Mouse (Mus musculus) Patski (cell line): ENCODE results near the gene Gm13030. TPM values are rescaled to one million over a fixed set of nuclear protein-coding genes. Genes with fewer than 3 reads are reported as not detected.
A peak's percentile ranks its signal among the peaks of the same experiment; 100 is the strongest.

Experiments
- ATAC-seq: fragments of 100-300 bp; one replicate; pipeline ENCODE4 v1.8.0; 2021
- CTCF ChIA-PET: fragments of 350-600 bp; sonication (Branson Sonifier 250); formaldehyde crosslinking; loops from one replicate; lab custom pipeline; 2022; ENCODE audit warnings: inconsistent platforms; lab: Charles Lee
- POLR2A ChIA-PET: fragments of 350-600 bp; sonication (Branson Sonifier 250); formaldehyde crosslinking; loops from one replicate; lab custom pipeline; 2022; ENCODE audit warnings: antibody characterized with exemption, inconsistent platforms; lab: Charles Lee
- DNase-seq: peaks from one replicate; pipeline ENCODE4 v3.0.0-alpha.2; 2011; ENCODE audit warnings: low read depth, low spot score
- H3K27me3 ChIP-seq: fragments of 371-371 bp; one replicate; pipeline ENCODE4 v1.5.1; 2021
- CTCF ChIP-seq: fragments of 100-300 bp; IDR thresholded peaks from one replicate; pipeline ENCODE4 v1.5.1; 2021
- in situ Hi-C: fragments of 300-500 bp; cut with MboI; formaldehyde crosslinking; loops from 3 replicates; pipeline ENCODE4 v1.11.1; 2018; ENCODE audit warnings: low pct_unique_long_range_greater_than_20kb, mixed read lengths
- polyA plus RNA-seq: library from polyadenylated mRNA; unstranded; gene quantifications from one replicate; pipeline ENCODE4 v1.2.3, GENCODE M21; 2021

Gene Gm13030
- polyA plus RNA-seq, 1 experiment from 2014 or later: not detected

DNA sequence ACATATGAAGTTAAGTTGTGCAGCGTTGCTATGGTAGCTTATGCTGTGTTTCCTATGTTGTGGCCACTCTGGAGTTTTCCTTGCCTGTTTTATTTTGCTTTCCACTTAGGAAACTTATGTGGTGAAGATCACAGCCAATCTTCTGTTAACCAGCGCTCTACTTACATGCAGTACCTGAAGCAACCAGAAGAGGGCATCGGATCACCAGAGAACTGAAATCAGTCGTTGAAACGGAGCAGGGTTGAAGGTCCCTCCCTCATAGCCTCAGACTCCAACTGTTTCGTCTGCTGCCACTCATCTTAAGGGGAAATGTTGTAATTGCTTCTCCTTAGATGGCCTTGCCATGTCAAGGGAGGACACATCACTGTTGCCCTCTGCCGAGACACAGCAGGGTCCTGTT is 7.4 kb downstream of the Gm13030 start:
- TF ChIP-seq CTCF: peak; percentile 82
- POLR2A ChIA-PET: no interaction called here
- H3K27me3 ChIP-seq: peaks cover 6% of the 10 kb centered on the region
- in situ Hi-C loops: loop anchor here (25.0 kb wide), 1 partner anchor 304 kb away; no protein-coding TSS in a partner anchor
- DNase-seq (no peak), ATAC-seq (no peak)
- CTCF ChIA-PET: interaction anchor here (1.3 kb wide), 1 partner anchor 11 kb away, joined by 4 read pairs; the partner anchor contains the start of gene Pla2g2e

DNA sequence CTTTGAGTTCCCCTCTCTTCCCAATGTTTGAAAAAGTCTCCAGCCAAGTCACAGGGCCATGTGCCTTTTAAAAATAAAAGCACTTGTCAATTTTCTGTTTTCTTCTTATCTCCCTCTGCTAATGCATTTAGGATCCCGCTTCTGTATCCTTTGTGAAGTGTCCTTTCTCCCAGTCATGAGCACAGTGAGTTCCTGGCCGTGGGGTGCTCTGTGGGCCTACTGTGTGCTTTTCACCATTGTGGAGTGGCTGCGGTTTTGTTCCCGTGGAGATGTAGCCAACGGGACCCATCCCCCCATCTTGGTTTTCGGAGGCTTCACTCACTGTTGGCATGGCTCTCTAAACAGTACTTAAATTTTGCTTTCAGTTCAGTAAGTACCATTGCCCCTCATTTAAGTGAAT is 7.8 kb downstream of the Gm13030 start:
- ATAC-seq: no peak
- in situ Hi-C loops: loop anchor here (25.0 kb wide), 1 partner anchor 304 kb away; no protein-coding TSS in a partner anchor
- H3K27me3 ChIP-seq: peaks cover 6% of the 10 kb centered on the region
- ChIA-PET POLR2A (no interaction called here), CTCF (interaction anchor here (1.3 kb wide), 1 partner anchor 12 kb away, joined by 4 read pairs; the partner anchor contains the start of gene Pla2g2e)
- TF ChIP-seq CTCF: no peak
- DNase-seq: no peak

DNA sequence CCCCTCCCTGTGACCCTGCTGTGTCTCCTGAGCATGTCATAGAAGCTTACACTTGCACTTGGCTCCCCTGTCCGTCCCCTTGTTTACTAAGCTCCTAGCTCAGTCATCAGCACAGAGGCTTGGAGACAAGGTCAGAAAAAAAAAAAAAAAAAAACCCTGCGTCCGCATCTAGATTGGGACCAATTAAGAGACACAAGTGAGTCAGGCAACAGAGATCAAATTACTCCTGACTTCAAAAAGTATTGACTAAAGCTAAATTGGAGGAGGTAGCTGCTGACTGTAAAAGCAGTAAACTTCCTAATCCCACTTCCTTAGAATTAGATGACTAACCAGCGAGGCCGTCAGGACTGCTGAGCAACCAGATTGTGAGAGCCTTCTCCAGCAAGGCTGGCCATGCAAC is 8.7 kb downstream of the Gm13030 start:
- peaks cover 5% of the 10 kb centered on the region for H3K27me3 ChIP-seq
- DNase-seq (no peak), ATAC-seq (no peak)
- in situ Hi-C loops: loop anchor here (25.0 kb wide), 1 partner anchor 303 kb away; no protein-coding TSS in a partner anchor
- TF ChIP-seq CTCF: no peak
- ChIA-PET POLR2A (no interaction called here), CTCF (interaction anchor here (1.3 kb wide), 1 partner anchor 13 kb away, joined by 4 read pairs; the partner anchor contains the start of gene Pla2g2e)

DNA sequence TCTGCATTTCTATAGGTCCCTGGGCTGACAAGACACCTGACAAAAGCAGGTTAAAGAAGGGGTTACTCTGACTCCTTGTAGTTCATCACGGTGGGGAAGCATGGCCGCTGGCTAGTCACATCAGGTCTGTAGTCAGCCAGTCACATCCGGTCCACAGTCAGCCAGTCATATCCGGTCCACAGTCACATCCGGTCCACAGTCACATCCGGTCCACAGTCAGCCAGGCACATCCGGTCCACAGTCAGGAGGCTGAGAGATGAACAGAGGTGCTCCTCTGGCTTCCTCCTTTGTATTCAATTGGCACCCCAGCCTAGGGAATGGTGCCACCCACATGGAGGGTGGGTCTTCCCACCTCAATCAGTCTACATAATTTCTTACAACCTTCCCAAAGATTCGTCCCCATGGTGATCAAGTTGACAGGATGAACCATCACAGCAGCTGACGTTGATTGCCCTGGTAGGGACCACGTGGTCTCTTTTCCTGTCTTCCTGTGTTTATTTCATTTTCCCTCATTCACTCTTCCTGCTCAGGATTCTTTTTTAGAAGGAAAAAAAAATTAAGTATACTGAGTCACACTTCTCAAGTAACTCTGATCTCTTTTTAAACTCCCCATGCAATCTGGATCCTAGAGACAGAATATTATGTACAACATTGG is 10.3 kb downstream of the Gm13030 start, which contains the start of gene Pla2g5:
Gene Pla2g5 (minus strand): TSS at position 139 of the 655 bp plus-strand sequence.
- ChIA-PET CTCF (no interaction called here), POLR2A (no interaction called here)
- no peak for TF ChIP-seq CTCF
- in situ Hi-C loops: loop anchor here (25.0 kb wide), 1 partner anchor 301 kb away; no protein-coding TSS in a partner anchor
- H3K27me3 ChIP-seq: no peaks in the 10 kb centered on the region
- no peak for DNase-seq
- ATAC-seq: no peak

DNA sequence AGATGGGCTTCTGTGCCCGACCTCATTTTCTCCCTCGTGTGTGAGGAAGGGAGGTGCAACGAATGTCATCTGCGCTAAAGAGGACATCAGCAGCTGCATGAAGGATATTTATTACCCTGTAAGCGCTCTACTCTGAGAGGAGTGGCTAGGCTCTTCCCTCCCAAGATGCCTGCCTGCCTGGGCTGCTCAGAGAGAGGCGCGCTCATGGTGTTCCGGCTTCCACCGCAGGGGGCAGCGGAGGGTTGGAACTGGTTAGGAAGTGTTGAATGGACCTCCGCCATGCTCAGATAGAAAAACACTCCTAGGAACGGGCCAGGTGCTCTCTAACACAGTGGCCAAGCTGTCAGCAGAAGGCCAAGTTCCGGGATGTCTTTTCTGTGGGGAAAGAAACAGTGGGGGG is 14.0 kb downstream of the Gm13030 start:
- ChIA-PET POLR2A (no interaction called here), CTCF (no interaction called here)
- no peak for ATAC-seq
- DNase-seq: no peak
- no peak for TF ChIP-seq CTCF
- in situ Hi-C loops: loop anchor here (5.0 to 25.0 kb wide), 2 partner anchors 112 to 297 kb away; no protein-coding TSS in a partner anchor
- no peaks in the 10 kb centered on the region for H3K27me3 ChIP-seq

DNA sequence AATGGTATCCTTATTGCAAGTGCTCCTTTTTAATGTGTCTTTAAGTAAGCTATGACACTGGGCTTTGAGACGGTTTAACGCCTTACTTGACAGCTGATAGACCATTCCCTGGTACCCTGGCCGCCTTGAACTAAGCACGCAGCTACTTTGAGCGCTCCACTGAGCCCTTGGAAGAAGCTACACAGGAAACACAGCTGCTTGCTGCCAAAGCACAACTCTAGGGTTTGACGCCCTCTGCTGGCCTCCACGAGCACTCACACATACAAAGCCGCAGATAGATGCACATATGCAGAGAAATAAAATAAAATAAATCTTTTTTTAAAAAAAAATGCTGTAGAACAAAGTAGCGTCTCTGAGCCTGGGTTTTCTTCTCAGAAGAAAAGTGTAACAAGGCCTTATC is 14.5 kb downstream of the Gm13030 start:
- CTCF ChIA-PET: no interaction called here
- ATAC-seq: no peak
- TF ChIP-seq CTCF: peak; percentile 39

DNA sequence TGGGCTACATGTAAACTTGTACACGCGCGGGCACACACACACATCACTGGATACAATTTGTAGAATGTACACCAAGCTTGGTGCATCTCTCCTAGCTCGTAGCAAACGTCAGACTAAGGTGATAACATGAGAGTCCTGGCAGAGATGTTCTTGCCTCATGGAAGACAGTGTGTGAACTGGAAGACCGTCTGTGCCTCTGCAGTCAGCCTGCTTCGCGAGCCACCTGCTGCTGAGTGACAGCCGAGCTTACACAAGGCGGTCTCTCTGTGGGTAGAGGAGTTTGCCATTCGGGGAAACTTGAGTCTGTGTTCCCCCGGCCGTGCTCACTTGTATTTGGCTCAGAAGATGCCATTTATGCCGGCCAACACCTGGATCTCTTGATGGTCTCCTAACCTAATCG is 15.3 kb downstream of the Gm13030 start:
- TF ChIP-seq CTCF: no peak
- POLR2A ChIA-PET: interaction anchor here (0.6 kb wide), 1 partner anchor 78 kb away, joined by 3 read pairs; no protein-coding TSS in a partner anchor
- DNase-seq: no peak
- no peak for ATAC-seq
- CTCF ChIA-PET: no interaction called here
- in situ Hi-C loops: loop anchor here (5.0 to 25.0 kb wide), 2 partner anchors 111 to 296 kb away; no protein-coding TSS in a partner anchor
- H3K27me3 ChIP-seq: no peaks in the 10 kb centered on the region

More for the DNA sequence above, 14.5 kb downstream of the Gm13030 start:
- in situ Hi-C loops: loop anchor here (5.0 to 25.0 kb wide), 2 partner anchors 112 to 297 kb away; no protein-coding TSS in a partner anchor
- no peaks in the 10 kb centered on the region for H3K27me3 ChIP-seq
- POLR2A ChIA-PET: no interaction called here
- DNase-seq: no peak

DNA sequence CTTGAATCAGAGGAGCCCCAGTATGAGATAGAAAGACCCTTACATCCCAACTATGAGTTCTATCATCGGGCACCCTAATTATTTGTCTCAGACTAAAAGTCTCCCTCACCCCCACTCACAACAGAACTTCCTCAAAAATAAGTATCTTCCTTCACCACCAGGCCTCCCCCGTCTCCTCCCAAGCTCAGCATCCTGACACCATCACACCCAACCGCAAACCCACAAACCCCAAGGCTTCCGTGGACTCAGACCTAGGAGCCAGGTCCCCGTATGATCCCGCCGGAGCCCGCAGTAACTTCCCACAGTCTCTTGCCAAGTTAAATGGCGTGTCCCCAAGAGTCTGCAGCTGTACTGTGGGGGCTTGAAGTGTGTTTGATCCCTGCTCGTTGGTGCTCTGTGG is 16.2 kb downstream of the Gm13030 start:
- H3K27me3 ChIP-seq: no peaks in the 10 kb centered on the region
- TF ChIP-seq CTCF: no peak
- no peak for DNase-seq
- ChIA-PET POLR2A (interaction anchor here (0.6 kb wide), 1 partner anchor 10 kb away, joined by 3 read pairs; no protein-coding TSS in a partner anchor), CTCF (no interaction called here)
- in situ Hi-C loops: loop anchor here (5.0 to 25.0 kb wide), 2 partner anchors 110 to 295 kb away; no protein-coding TSS in a partner anchor
- no peak for ATAC-seq

DNA sequence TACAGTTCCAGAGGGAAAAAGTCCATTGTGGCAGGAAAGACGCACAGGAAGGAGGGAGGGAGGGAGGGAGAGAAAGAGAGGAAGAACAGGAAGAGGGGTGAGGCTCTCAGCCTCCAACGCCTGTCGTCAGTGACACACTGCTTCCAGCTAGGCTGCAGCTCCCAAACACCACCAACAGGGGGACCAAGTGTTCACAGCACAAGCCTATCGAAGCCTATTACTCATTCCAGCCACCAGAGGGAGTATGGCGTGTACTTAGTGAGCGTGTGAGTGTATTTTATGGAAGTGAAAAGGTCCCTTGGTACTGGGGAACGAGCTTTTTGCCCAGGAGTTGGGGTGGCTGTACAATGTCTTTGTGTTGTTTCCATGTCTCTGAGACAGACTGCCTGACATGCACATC is 17.3 kb downstream of the Gm13030 start:
- no peaks in the 10 kb centered on the region for H3K27me3 ChIP-seq
- ChIA-PET POLR2A (no interaction called here), CTCF (interaction anchor here (0.7 to 1.7 kb wide), 4 partner anchors 17 to 51 kb away, joined by 3 read pairs; no protein-coding TSS in a partner anchor)
- DNase-seq: no peak
- no peak for ATAC-seq
- in situ Hi-C loops: loop anchor here (5.0 to 25.0 kb wide), 2 partner anchors 109 to 294 kb away; no protein-coding TSS in a partner anchor
- TF ChIP-seq CTCF: peak; percentile 40

DNA sequence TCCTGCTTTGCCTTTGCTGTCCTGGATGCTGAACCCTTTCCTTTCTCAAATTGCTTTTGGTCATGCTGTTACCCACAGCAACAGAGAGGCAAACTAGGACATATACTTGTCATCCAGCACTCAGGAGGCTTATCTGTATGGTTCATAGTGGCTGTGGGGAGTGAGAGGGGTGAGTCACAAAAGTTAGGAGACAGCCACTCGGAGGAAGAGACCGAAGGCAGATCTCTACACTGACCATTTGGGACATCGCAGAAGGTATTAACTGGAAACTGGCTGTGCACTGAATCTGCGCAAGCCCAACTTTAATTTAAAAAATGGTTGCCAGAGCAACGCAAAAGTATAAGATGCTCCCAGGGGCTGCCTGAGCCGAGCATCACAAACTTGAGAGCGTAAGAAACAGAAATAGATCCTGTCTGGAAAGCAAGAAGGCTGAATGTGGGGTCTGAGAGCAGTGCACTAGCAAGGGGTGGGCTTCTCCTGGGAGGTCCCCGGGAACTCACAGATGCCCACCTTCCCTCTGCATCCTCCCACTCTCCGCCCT is 18.6 kb downstream of the Gm13030 start:
- H3K27me3 ChIP-seq: no peaks in the 10 kb centered on the region
- DNase-seq (no peak), ATAC-seq (no peak)
- CTCF ChIA-PET: interaction anchor here (1.7 kb wide), 1 partner anchor 27 kb away, joined by 3 read pairs; no protein-coding TSS in a partner anchor
- no peak for TF ChIP-seq CTCF
- POLR2A ChIA-PET: no interaction called here
- in situ Hi-C loops: loop anchor here (5.0 to 25.0 kb wide), 2 partner anchors 108 to 293 kb away; no protein-coding TSS in a partner anchor
